Mouse (Mus musculus): ENCODE results near the gene 1700020L24Rik.

1700020L24Rik gene

DNA sequence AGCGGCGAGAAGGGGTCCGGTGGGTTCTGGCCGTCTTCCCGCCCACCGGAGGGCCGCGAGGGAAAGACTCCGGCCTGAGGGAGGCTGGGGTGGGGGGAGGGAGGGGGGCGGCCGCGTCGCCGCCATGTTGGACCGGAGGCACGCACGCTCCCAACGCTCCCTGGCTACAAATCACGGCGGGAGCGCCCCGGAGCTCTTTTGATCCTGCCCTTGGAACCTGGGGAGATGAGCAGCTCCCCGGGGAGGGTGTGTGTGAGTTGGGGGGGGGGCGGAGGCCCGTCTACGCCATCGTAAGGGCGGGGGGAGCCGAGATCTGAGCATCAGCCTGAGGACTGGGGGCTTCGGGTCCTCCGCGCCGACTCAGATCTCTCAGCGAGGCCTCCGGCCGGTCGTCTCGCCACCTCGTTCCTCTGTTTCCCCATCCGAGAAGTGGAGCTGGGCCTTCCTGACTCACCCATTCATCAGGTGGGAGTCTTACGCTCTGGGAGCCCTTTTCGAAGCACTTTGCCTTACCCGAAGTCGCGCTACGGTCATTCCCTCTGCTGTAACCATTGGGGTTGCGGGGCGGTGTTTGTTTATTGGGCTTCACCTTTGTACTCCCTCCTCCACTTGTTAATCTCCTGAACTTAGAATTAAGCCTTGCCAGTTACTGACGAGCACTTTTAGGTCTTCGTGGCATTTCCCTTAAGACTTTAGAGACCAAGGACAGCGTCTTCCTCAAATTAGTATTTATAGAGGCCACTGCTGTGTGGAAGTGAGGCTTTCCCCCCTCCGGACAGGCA is 35.9 kb downstream of the 1700020L24Rik start:
- no peak for DNase-seq (ENCODE audit: low spot score)

All from urinary bladder, postnatal 10 days (tissue).